Mouse (Mus musculus): ENCODE data around the gene Nfe2l1.
"Not testable (repeated sequence)": the region's sequence is repeated elsewhere in the genome, so short reads cannot be mapped to it uniquely, and the experiment has no call there.

Gene Nfe2l1

DNA sequence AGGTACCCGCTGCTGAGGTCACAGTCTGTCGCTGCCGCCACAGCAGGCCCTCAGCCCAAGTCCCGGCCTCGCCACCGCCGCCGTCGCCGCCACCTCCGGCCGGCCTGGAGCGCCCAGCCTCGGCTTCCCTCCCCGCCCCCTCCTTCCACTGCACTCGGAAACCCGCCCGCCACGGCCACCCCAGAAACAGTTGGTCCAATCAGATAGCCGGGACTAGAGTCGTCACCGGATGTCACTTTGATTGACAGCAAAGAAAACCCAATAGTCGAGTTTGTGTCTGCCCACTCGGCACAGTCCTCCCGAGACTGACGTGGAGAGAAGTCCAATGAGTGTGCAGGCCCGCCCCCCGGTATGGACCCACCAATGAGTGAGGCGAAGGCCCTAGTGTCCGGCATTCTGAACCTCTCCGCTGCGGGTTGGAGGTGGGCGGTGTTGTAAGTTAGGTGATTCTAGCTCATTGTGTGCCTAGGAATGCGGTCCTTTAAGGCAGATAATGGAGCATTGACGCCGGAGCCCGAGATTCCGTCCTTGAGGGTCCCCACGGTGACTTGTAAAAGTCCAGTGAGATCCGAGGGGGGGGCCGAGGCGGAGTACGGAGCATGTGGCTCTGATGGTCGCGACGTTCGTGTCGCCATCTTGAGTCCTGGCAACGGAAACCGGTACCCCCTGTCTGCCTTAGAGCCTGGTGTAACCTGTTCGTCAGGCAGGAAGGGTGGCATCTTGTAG lies at the start of gene Nfe2l1:
Gene Nfe2l1 (minus strand): TSS at position 156 of the 726 bp plus-strand sequence.
- DNase-seq, result peak; percentile 98 to 99

DNA sequence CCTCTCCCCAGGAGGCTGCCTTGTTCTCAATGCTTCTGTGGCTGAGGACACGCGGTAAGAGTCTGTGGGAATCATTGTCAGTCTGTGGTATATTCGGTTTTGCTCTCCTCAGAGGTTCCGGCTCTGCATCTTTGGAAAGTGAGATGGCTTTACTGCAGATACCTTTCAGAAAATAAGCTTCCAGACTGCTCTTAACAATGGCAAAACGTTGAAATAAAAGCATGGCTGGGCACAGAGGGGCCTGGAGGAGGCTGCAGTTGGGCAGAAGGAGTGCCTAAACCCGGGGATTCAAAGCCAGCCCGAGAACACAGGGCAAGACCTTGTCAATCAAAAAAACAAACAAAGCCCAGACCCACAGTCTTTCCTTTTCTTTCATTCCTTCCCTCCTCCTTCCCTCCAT lies 49.6 kb upstream of the Nfe2l1 start:
- no peak for DNase-seq

- no peak for DNase-seq
These were observed 48.9 kb upstream of the Nfe2l1 start for GRCm38 (mm10) chr11:96878715-96879114.

DNA sequence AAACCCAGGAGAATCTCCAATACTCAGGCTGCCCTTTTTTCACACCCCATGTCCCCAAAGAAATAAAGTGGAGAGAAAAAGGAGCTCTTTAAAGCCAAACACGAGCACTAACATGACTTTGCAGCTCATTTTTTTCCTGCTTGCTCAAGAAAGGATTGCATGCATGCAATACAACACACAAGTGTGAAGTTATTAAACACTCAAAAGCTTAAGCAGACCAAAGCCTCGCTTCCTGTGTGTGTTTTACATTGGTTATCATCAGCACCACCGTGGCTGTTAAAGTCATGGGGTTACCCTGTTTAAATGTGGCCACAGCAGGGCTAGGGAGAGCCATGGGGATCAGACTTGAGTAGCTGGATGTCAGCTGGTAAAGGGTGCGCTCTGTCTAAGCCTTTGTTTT lies 47.3 kb upstream of the Nfe2l1 start:
- DNase-seq, result no peak

DNA sequence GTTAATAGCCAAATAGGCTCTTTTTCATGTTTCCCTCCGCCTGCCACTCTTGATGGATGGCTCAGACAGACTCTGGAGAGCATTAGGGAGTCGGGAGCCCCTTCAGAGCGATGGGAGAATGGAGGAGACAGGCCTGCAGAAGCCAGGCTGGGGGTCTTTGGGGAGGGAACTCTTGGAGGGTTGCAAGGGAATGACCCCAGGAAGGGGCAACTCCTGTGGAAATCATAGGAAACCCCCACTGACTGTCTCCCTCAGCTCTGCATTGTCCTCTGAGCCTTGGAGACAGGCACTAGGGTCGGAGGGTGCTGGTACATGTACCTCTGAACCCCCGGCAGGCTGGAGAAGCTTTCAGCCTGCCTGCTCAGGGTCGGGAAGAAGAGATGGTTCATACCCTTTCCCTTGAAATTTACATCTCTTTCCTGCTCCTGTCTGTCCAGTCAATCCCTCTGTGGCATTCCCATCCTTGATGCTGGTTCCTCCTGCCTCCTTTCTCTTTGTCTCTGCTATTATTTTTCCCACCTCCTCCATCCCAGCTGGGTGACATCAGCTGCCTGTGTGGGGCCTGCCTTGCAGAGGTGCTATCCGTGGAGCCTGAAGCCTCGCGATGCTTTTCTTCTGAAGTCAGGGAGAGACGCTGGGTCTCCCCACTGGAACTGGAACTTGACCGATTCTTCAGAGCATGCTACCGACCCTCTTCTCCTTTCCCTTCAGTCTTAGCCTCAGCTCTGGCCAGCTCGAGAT lies 46.7 kb upstream of the Nfe2l1 start:
- no peak for DNase-seq

GRCm38 (mm10) chr11:96875745-96876144 lies 46.0 kb upstream of the Nfe2l1 start:
- peak; percentile 53 to 66 for DNase-seq

- no peak for DNase-seq
These were observed 45.5 kb upstream of the Nfe2l1 start for GRCm38 (mm10) chr11:96875270-96875669.

GRCm38 (mm10) chr11:96873601-96874140 lies 43.9 kb upstream of the Nfe2l1 start:
- DNase-seq, result no peak

DNA sequence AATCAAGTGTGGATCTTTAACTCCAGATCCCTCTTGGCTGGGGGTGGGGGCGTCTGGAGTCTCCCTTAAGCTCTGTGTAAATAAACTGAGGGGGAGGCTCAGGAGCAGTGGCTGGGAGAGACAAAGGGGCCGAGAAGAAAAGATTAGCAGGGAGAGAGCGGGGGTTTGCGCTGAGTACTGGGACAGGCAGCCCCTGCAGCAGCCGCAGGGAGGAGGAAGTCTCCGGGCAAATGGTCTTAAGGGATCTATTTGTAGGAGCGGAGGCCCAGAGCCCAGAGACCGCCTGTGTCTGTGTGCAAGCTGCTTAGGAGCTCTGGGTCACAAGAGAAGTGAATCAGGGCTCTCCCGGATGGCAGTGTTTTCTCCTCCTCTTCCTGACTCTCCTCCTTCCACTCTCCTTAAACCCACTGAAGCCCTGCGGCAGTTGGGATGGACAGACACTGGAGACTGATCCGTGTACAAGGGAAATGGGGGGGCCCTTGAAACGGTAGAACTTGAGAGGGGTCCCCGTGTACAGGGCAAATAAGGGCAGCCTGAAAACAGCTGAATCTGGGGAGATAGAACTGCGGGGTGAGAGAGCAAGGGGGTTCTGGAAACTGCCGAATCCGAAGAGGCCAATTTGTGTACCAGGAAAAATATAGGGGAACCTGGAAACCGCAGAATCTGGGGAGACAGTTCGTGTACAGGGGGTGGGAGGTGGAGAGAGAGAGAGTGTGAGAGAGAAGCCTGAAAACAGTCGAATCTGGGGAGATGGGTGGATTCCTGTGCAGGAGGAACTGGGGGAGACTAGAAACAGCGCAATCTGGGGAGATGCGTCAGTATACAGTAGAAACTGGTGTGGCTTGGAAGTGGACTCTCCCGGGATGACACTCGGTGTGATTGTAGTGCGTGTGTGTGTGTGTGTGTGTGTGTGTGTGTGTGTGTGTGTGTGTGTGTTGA lies 42.9 kb upstream of the Nfe2l1 start:
- no peak for DNase-seq

GRCm38 (mm10) chr11:96867149-96867548 lies 37.4 kb upstream of the Nfe2l1 start:
- DNase-seq, result peak; percentile 73 to 80

- peak; percentile 41 to 53 for DNase-seq
These were observed 33.6 kb upstream of the Nfe2l1 start for GRCm38 (mm10) chr11:96863206-96863995.

DNA sequence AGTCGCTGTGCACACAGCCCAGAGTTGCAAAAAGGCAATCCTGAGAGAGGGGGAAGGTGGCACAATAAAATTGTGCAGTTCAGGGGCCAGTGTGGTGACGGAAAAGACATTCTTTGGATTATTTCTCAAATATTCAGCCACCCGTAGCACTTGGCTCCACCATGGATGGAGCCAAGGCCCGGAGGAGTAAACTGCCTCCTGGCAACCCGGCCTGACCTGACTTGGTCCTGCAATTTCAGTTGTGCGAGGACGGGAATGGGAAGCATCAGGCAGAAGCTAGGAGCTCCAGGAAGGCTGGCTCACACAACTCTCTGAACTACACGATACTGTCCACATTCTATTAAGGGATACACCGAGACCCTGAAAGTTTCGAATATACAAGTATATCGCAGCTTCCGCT lies 32.8 kb upstream of the Nfe2l1 start:
- DNase-seq, result peak in 1 of 2 experiments; percentile 17

GRCm38 (mm10) chr11:96861878-96862289 lies 32.1 kb upstream of the Nfe2l1 start:
- DNase-seq, result peak; percentile 97

DNA sequence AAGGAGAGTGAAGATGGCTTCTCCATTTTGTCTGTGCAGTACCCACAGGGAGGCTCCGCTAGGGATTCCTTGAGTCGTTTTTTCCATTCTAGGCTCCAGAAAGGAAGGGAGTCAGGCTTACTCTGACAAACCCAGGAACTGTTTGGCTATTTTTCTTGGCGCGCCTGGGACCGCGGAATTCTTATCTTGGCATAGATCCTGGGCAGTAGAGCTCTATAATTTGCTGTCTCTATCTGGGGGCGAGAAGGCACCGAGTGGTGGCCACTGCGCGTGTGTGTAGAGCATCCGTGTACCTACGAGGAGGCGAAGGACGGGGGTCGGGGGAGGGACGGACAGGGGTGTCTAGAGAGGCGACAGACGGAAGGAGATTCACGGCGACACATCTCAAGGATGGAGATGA lies 31.7 kb upstream of the Nfe2l1 start:
- DNase-seq, result peak in 1 of 2 experiments; percentile 25

GRCm38 (mm10) chr11:96860564-96860963 lies 30.8 kb upstream of the Nfe2l1 start:
- DNase-seq, result peak; percentile 88

DNA sequence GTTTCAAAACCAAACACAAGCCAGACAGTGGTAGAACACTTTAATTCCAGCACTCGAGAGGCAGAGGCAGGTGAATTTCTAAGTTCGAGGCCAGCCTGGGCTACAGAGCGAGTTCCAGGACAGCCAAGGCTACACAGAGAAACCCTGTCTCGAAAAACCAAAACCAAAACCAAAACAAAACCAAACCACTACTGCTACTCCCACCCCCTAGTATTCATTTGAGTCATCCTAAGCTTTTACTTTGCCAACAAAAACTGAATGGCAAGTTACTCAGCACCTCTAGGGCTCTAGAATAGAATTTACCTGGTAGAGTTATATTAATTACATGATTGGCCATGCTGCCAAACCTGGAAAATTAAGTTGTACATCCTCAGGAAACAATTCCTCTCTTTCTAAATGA lies 29.9 kb upstream of the Nfe2l1 start:
- DNase-seq, result no peak

GRCm38 (mm10) chr11:96857446-96857845 lies 27.7 kb upstream of the Nfe2l1 start:
- no peak for DNase-seq

- DNase-seq, result no peak
These were observed 20.1 kb upstream of the Nfe2l1 start, which contains the start of gene Copz2 for GRCm38 (mm10) chr11:96849681-96850467. Copz2 (plus strand) TSS chr11:96849870.

DNA sequence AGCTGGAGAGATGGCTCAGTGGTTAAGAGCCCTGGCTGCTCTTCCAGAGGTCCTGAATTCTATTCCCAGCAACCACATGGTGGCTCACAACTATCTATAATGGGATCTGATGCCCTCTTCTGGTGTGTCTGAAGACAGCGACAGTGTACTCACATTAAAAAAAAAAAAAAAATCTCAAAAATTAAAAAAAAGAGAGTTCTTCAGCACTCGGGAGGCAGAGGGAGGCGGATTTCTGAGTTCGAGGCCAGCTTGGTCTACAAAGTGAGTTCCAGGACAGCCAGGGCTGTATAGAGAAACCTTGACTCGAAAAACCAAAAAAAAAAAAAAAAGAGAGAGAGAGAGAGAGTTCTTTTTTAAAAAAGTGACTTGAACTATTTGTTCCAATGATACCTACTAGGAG lies 19.4 kb upstream of the Nfe2l1 start:
- not testable (repeated sequence) for DNase-seq

DNA sequence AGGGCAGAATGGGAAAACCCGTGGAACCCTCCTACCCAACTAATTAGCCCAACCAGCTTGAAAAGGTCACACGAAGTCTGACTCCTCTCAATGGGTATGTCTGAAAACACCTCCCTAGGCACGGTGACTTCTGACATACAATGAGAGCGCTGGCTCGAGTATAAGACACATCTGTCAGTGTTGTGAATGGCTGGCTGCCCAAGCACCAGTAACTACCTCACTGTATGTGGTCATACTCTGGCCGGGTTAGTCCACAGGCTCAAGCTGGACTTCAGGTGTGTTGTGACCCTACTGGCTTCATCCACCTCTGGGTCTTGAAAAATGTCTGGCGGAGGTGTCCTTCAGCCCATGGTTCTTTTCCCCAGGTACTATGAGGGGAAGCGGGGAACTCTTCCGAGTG lies 18.9 kb upstream of the Nfe2l1 start:
- no peak for DNase-seq

- DNase-seq, result no peak
These were observed 17.5 kb upstream of the Nfe2l1 start for GRCm38 (mm10) chr11:96847240-96847639.
